Mouse (Mus musculus): ENCODE data around the gene Gusb. TPM values are rescaled to one million over a fixed set of nuclear protein-coding genes. Genes with fewer than 3 reads are reported as not detected.
"Not testable (repeated sequence)": the region's sequence is repeated elsewhere in the genome, so short reads cannot be mapped to it uniquely, and the experiment has no call there.

Gusb gene
- polyA plus RNA-seq, 1 experiment from 2014 or later = 35.0 TPM

- DNase-seq (ENCODE audit: low spot score) (no peak), ATAC-seq (ENCODE audit: low FRiP score) (no peak)
- peaks cover 11% of the 10 kb centered on the region for H3K36me3 ChIP-seq (ENCODE audit: control insufficient read depth, insufficient read depth, low read length)
- no peak overlapping the region for H3K4me3 ChIP-seq (ENCODE audit: low read depth, low read length)
- H3K9ac ChIP-seq (ENCODE audit: low read depth, low read length) = no peak overlapping the region
- H3K4me1 ChIP-seq (replicated peaks; ENCODE audit: control insufficient read depth, insufficient read depth, low read length) = no peaks in the 10 kb centered on the region
- no peaks in the 10 kb centered on the region for H3K9me3 ChIP-seq (ENCODE audit: control insufficient read depth, low read length)
- H3K27ac ChIP-seq (ENCODE audit: low read depth, low read length) = no peak overlapping the region
- no peak overlapping the region for H3K4me2 ChIP-seq (replicated peaks; ENCODE audit: low read depth, low read length)
- WGBS = 85% methylated on average over 7 of the region's 7 CpGs
- no peaks in the 10 kb centered on the region for H3K27me3 ChIP-seq (ENCODE audit: control insufficient read depth, insufficient read depth, low read length)
These were observed 41.4 kb upstream of the Gusb start for GRCm38 (mm10) chr5:130044201-130044695.

GRCm38 (mm10) chr5:130043741-130044140, 40.9 kb upstream of the Gusb start:
- 97% methylated on average over 3 of the region's 3 CpGs for WGBS

GRCm38 (mm10) chr5:130041262-130041661, 38.4 kb upstream of the Gusb start:
- H3K4me2 ChIP-seq (replicated peaks; ENCODE audit: low read depth, low read length) = no peak overlapping the region
- H3K9me3 ChIP-seq (ENCODE audit: control insufficient read depth, low read length) = no peaks in the 10 kb centered on the region
- DNase-seq (ENCODE audit: low spot score) (no peak), ATAC-seq (ENCODE audit: low FRiP score) (no peak)
- no peak overlapping the region for H3K27ac ChIP-seq (ENCODE audit: low read depth, low read length)
- 92% methylated on average over 4 of the region's 4 CpGs for WGBS
- H3K4me1 ChIP-seq (replicated peaks; ENCODE audit: control insufficient read depth, insufficient read depth, low read length) = no peaks in the 10 kb centered on the region
- H3K36me3 ChIP-seq (ENCODE audit: control insufficient read depth, insufficient read depth, low read length) = peaks cover 8% of the 10 kb centered on the region; the same call in 1 of the 2 replicates
- no peak overlapping the region for H3K9ac ChIP-seq (ENCODE audit: low read depth, low read length)
- no peaks in the 10 kb centered on the region for H3K27me3 ChIP-seq (ENCODE audit: control insufficient read depth, insufficient read depth, low read length)
- H3K4me3 ChIP-seq (ENCODE audit: low read depth, low read length) = no peak overlapping the region

More at GRCm38 (mm10) chr5:130043741-130044140, 40.9 kb upstream of the Gusb start:
- Histone ChIP-seq H3K27me3 (ENCODE audit: control insufficient read depth, insufficient read depth, low read length) (no peaks in the 10 kb centered on the region), H3K4me3 (ENCODE audit: low read depth, low read length) (no peak overlapping the region), H3K4me1 (replicated peaks; ENCODE audit: control insufficient read depth, insufficient read depth, low read length) (no peaks in the 10 kb centered on the region), H3K36me3 (ENCODE audit: control insufficient read depth, insufficient read depth, low read length) (peaks cover 11% of the 10 kb centered on the region), H3K27ac (ENCODE audit: low read depth, low read length) (no peak overlapping the region), H3K9me3 (ENCODE audit: control insufficient read depth, low read length) (no peaks in the 10 kb centered on the region), H3K4me2 (replicated peaks; ENCODE audit: low read depth, low read length) (no peak overlapping the region), H3K9ac (ENCODE audit: low read depth, low read length) (no peak overlapping the region)
- no peak for ATAC-seq (ENCODE audit: low FRiP score)
- no peak for DNase-seq (ENCODE audit: low spot score)

DNA sequence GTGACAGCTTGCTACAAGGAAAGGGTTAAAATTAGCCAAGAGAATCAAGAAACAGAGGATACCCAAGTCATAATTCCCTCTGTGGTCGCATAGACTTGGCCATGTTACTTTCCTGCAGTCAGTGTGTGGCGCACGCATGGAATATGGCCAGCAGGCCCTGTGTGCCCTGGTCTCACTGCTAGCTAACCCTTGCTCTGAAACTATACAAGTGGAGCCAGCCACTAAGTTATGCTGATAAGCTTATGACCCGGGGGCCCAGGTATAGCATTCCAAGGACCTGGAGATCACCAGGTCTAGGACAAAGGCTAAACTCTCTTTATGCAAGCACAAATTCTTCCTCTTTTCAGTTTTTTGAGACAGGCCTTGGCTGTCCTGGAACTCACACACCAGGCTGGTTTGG, 37.9 kb upstream of the Gusb start:
- Histone ChIP-seq H3K9me3 (ENCODE audit: control insufficient read depth, low read length) (no peaks in the 10 kb centered on the region), H3K4me2 (replicated peaks; ENCODE audit: low read depth, low read length) (no peak overlapping the region), H3K27ac (ENCODE audit: low read depth, low read length) (no peak overlapping the region), H3K4me1 (replicated peaks; ENCODE audit: control insufficient read depth, insufficient read depth, low read length) (no peaks in the 10 kb centered on the region), H3K4me3 (ENCODE audit: low read depth, low read length) (no peak overlapping the region), H3K36me3 (ENCODE audit: control insufficient read depth, insufficient read depth, low read length) (peaks cover 8% of the 10 kb centered on the region; the same call in 1 of the 2 replicates), H3K9ac (ENCODE audit: low read depth, low read length) (no peak overlapping the region), H3K27me3 (ENCODE audit: control insufficient read depth, insufficient read depth, low read length) (no peaks in the 10 kb centered on the region)
- ATAC-seq (ENCODE audit: low FRiP score) (no peak), DNase-seq (ENCODE audit: low spot score) (no peak)
- WGBS = 95% methylated on average over 4 of the region's 4 CpGs

- Histone ChIP-seq H3K4me1 (replicated peaks; ENCODE audit: control insufficient read depth, insufficient read depth, low read length) (no peaks in the 10 kb centered on the region), H3K27me3 (ENCODE audit: control insufficient read depth, insufficient read depth, low read length) (no peaks in the 10 kb centered on the region), H3K9me3 (ENCODE audit: control insufficient read depth, low read length) (no peaks in the 10 kb centered on the region), H3K4me2 (replicated peaks; ENCODE audit: low read depth, low read length) (no peak overlapping the region), H3K27ac (ENCODE audit: low read depth, low read length) (no peak overlapping the region), H3K36me3 (ENCODE audit: control insufficient read depth, insufficient read depth, low read length) (peaks cover 8% of the 10 kb centered on the region; the same call in 1 of the 2 replicates), H3K4me3 (ENCODE audit: low read depth, low read length) (no peak overlapping the region), H3K9ac (ENCODE audit: low read depth, low read length) (no peak overlapping the region)
- ATAC-seq (ENCODE audit: low FRiP score) (no peak), DNase-seq (ENCODE audit: low spot score) (peak; percentile 75)
- WGBS = 71% methylated on average over 19 of the region's 19 CpGs
These were observed 35.1 kb upstream of the Gusb start for GRCm38 (mm10) chr5:130037752-130038455.

DNA sequence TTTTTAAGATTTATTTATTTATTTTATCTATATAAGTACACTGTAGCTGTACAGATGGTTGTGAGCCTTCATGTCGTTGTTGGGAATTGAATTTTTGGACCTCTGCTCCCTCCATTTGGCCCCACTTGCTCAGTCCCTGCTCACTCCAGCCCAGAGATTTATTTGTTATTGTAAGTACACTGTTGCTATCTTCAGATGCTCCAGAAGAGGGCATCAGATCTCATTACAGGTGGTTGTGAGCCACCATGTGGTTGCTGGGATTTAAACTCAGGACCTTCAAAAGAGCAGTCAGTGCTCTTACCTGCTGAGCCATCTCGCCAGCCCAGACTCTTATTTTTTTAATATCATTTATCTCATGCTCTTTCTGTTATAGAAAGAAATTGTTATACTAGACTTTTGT, 33.5 kb upstream of the Gusb start:
- DNase-seq (ENCODE audit: low spot score); H3K9ac ChIP-seq (ENCODE audit: low read depth, low read length); H3K4me3 ChIP-seq (ENCODE audit: low read depth, low read length); H3K36me3 ChIP-seq (ENCODE audit: control insufficient read depth, insufficient read depth, low read length); H3K27ac ChIP-seq (ENCODE audit: low read depth, low read length); H3K4me2 ChIP-seq (replicated peaks; ENCODE audit: low read depth, low read length); ATAC-seq (ENCODE audit: low FRiP score); H3K9me3 ChIP-seq (ENCODE audit: control insufficient read depth, low read length); H3K27me3 ChIP-seq (ENCODE audit: control insufficient read depth, insufficient read depth, low read length); H3K4me1 ChIP-seq (replicated peaks; ENCODE audit: control insufficient read depth, insufficient read depth, low read length): not testable (repeated sequence)
- WGBS = 59% methylated on average over 2 of the region's 2 CpGs

GRCm38 (mm10) chr5:130033869-130034268, 31.0 kb upstream of the Gusb start:
- Histone ChIP-seq H3K4me1 (replicated peaks; ENCODE audit: control insufficient read depth, insufficient read depth, low read length) (no peaks in the 10 kb centered on the region), H3K27ac (ENCODE audit: low read depth, low read length) (no peak overlapping the region), H3K36me3 (ENCODE audit: control insufficient read depth, insufficient read depth, low read length) (0 out of 2 replicates have a peak, but pooled peaks cover 2% of the 10 kb centered on the region), H3K4me3 (ENCODE audit: low read depth, low read length) (no peak overlapping the region), H3K27me3 (ENCODE audit: control insufficient read depth, insufficient read depth, low read length) (no peaks in the 10 kb centered on the region), H3K4me2 (replicated peaks; ENCODE audit: low read depth, low read length) (no peak overlapping the region), H3K9me3 (ENCODE audit: control insufficient read depth, low read length) (no peaks in the 10 kb centered on the region), H3K9ac (ENCODE audit: low read depth, low read length) (no peak overlapping the region)
- no peak for ATAC-seq (ENCODE audit: low FRiP score)
- WGBS = 81% methylated on average over 2 of the region's 2 CpGs
- DNase-seq (ENCODE audit: low spot score) = no peak

GRCm38 (mm10) chr5:130031410-130032390, 28.9 kb upstream of the Gusb start:
- no peak overlapping the region for H3K27ac ChIP-seq (ENCODE audit: low read depth, low read length)
- H3K9me3 ChIP-seq (ENCODE audit: control insufficient read depth, low read length) = no peaks in the 10 kb centered on the region
- WGBS = 94% methylated on average over 19 of the region's 19 CpGs
- DNase-seq (ENCODE audit: low spot score) (no peak), ATAC-seq (ENCODE audit: low FRiP score) (no peak)
- H3K9ac ChIP-seq (ENCODE audit: low read depth, low read length) = no peak overlapping the region
- no peaks in the 10 kb centered on the region for H3K4me1 ChIP-seq (replicated peaks; ENCODE audit: control insufficient read depth, insufficient read depth, low read length)
- H3K27me3 ChIP-seq (ENCODE audit: control insufficient read depth, insufficient read depth, low read length) = no peaks in the 10 kb centered on the region
- no peaks in the 10 kb centered on the region for H3K36me3 ChIP-seq (ENCODE audit: control insufficient read depth, insufficient read depth, low read length)
- no peak overlapping the region for H3K4me3 ChIP-seq (ENCODE audit: low read depth, low read length)
- no peak overlapping the region for H3K4me2 ChIP-seq (replicated peaks; ENCODE audit: low read depth, low read length)

Data from hindbrain, embryonic 11.5 days (tissue).